Mouse (Mus musculus) CH12.LX (cell line): ENCODE results near the gene Lrmda. TPM values are rescaled to one million over a fixed set of nuclear protein-coding genes. Genes with fewer than 3 reads are reported as not detected.

Experiments used
- DNase-seq: peaks from one replicate; pipeline ENCODE4 v3.0.0-alpha.2; 2013; ENCODE audit errors: extremely low read depth
- H3K27ac ChIP-seq: 2 replicates; pipeline ENCODE4 v1.5.1; 2012; ENCODE audit warnings: low read depth, mild to moderate bottlenecking, control low read depth, moderate library complexity; ENCODE audit not compliant: insufficient read depth
- H3K27me3 ChIP-seq: replicated peaks from 2 replicates; pipeline ENCODE3; 2012; ENCODE audit warnings: inconsistent platforms
- H3K36me3 ChIP-seq, 2 experiments: replicated peaks in 1 of 2; 2 replicates each; pipeline versions ENCODE3 to v1.6.1; 2012; ENCODE audit warnings: inconsistent platforms in 1 of 2, low read length in 1 of 2, mild to moderate bottlenecking in 1 of 2, mixed read lengths in 1 of 2, moderate library complexity in 1 of 2; ENCODE audit not compliant: control insufficient read depth in 1 of 2, insufficient read depth in 1 of 2
- H3K4me1 ChIP-seq, 2 experiments: 2 replicates each; pipeline ENCODE4 v1.6.1; 2012; ENCODE audit warnings: inconsistent platforms in 1 of 2, moderate library complexity in 1 of 2; ENCODE audit not compliant: insufficient read depth in 2 of 2, control insufficient read depth in 1 of 2
- H3K4me2 ChIP-seq: 2 replicates; pipeline ENCODE4 v1.6.1; 2012; ENCODE audit warnings: low read depth, mild to moderate bottlenecking, control low read depth; ENCODE audit not compliant: poor library complexity, insufficient read depth, severe bottlenecking
- H3K4me3 ChIP-seq, 3 experiments: fragments of 150-350 bp in 1 of 3; sonication (generic) in 1 of 3; replicated peaks in 1 of 3; 2 replicates each; pipeline versions ENCODE3 to v1.5.1; 2011 to 2012; ENCODE audit warnings: low read depth in 2 of 3, low read length in 2 of 3, mild to moderate bottlenecking in 2 of 3, moderate library complexity in 2 of 3, control low read depth in 1 of 3, improper control_type of control experiment in 1 of 3, inconsistent platforms in 1 of 3, mixed read lengths in 1 of 3; ENCODE audit not compliant: poor library complexity in 1 of 3
- H3K79me2 ChIP-seq: replicated peaks from 2 replicates; pipeline ENCODE4 v1.6.1; 2012; ENCODE audit warnings: mild to moderate bottlenecking, moderate library complexity; ENCODE audit not compliant: control insufficient read depth, poor library complexity, insufficient read depth, severe bottlenecking; ENCODE audit errors: extremely low read depth
- H3K9ac ChIP-seq: 2 replicates; pipeline ENCODE4 v1.6.1; 2012; ENCODE audit warnings: low read depth, mild to moderate bottlenecking, control low read depth, moderate library complexity; ENCODE audit not compliant: insufficient read depth
- H3K9me3 ChIP-seq: replicated peaks from 2 replicates; pipeline ENCODE3; 2012; ENCODE audit warnings: low read length, inconsistent platforms, mixed read lengths
- BHLHE40 ChIP-seq: IDR thresholded peaks from 2 replicates; pipeline ENCODE4 v1.6.1; 2011; ENCODE audit warnings: mild to moderate bottlenecking, low read depth, low read length, improper control_type of control experiment
- CHD2 ChIP-seq: IDR thresholded peaks from 2 replicates; pipeline ENCODE4 v1.6.1; 2011; ENCODE audit warnings: low read length, improper control_type of control experiment
- CTCF ChIP-seq, 2 experiments: IDR thresholded peaks in 1 of 2; conservative IDR thresholded peaks in 1 of 2; 2 replicates each; pipeline ENCODE4 v1.5.1; 2011 to 2012; ENCODE audit warnings: low read depth in 2 of 2, low read length in 2 of 2, improper control_type of control experiment in 1 of 2, inconsistent platforms in 1 of 2, mild to moderate bottlenecking in 1 of 2, moderate library complexity in 1 of 2
- E2F4 ChIP-seq: IDR thresholded peaks from 2 replicates; pipeline ENCODE4 v1.6.1; 2011; ENCODE audit warnings: low read depth, low read length, improper control_type of control experiment; ENCODE audit not compliant: insufficient replicate concordance
- ELF1 ChIP-seq: IDR thresholded peaks from 2 replicates; pipeline ENCODE4 v1.6.1; 2014; ENCODE audit warnings: low read depth, mild to moderate bottlenecking, inconsistent platforms, low read length, improper control_type of control experiment
- EP300 ChIP-seq: IDR thresholded peaks from 2 replicates; pipeline ENCODE4 v1.6.1; 2011; ENCODE audit warnings: low read length, improper control_type of control experiment
- GABPA ChIP-seq: IDR thresholded peaks from 2 replicates; pipeline ENCODE4 v1.6.1; 2012; ENCODE audit warnings: low read depth, low read length, improper control_type of control experiment, inconsistent platforms; ENCODE audit not compliant: insufficient replicate concordance
- HCFC1 ChIP-seq: IDR thresholded peaks from 2 replicates; pipeline ENCODE4 v1.6.1; 2012; ENCODE audit warnings: low read depth, mild to moderate bottlenecking, inconsistent platforms, low read length, improper control_type of control experiment
- IRF4 ChIP-seq: IDR thresholded peaks from 2 replicates; pipeline ENCODE4 v1.6.1; 2014; ENCODE audit warnings: low read depth, mild to moderate bottlenecking, inconsistent platforms, low read length, improper control_type of control experiment
- JUND ChIP-seq: conservative IDR thresholded peaks from 2 replicates; pipeline ENCODE4 v1.6.1; 2011; ENCODE audit warnings: low read depth, low read length, improper control_type of control experiment
- KAT2A ChIP-seq: IDR thresholded peaks from 2 replicates; pipeline ENCODE4 v1.6.1; 2012; ENCODE audit warnings: low read length, improper control_type of control experiment, inconsistent platforms; ENCODE audit not compliant: insufficient replicate concordance
- MAX ChIP-seq: IDR thresholded peaks from 2 replicates; pipeline ENCODE4 v1.6.1; 2011; ENCODE audit warnings: low read length, improper control_type of control experiment
- MEF2A ChIP-seq: IDR thresholded peaks from 2 replicates; pipeline ENCODE4 v1.6.1; 2014; ENCODE audit warnings: low read depth, mild to moderate bottlenecking, inconsistent platforms, low read length, improper control_type of control experiment, borderline replicate concordance
- MXI1 ChIP-seq: IDR thresholded peaks from 2 replicates; pipeline ENCODE4 v1.6.1; 2011; ENCODE audit warnings: mild to moderate bottlenecking, low read depth, low read length, improper control_type of control experiment
- MYC ChIP-seq: IDR thresholded peaks from 2 replicates; pipeline ENCODE4 v1.6.1; 2011; ENCODE audit warnings: low read depth, mild to moderate bottlenecking, improper control_type of control experiment, low read length
- NRF1 ChIP-seq: IDR thresholded peaks from 2 replicates; pipeline ENCODE4 v1.6.1; 2014; ENCODE audit warnings: low read depth, mild to moderate bottlenecking, inconsistent platforms, low read length, improper control_type of control experiment, moderate library complexity
- PAX5 ChIP-seq: IDR thresholded peaks from 2 replicates; pipeline ENCODE4 v1.6.1; 2012; ENCODE audit warnings: low read length, inconsistent platforms, mixed read lengths
- POLR2A ChIP-seq: IDR thresholded peaks from 2 replicates; pipeline ENCODE4 v1.6.1; 2011; ENCODE audit warnings: low read depth, mild to moderate bottlenecking, improper control_type of control experiment, low read length
- POLR2AphosphoS2 ChIP-seq: IDR thresholded peaks from 2 replicates; pipeline ENCODE4 v1.6.1; 2011; ENCODE audit warnings: low read depth, low read length, improper control_type of control experiment
- RAD21 ChIP-seq: IDR thresholded peaks from 2 replicates; pipeline ENCODE4 v1.6.1; 2011; ENCODE audit warnings: low read depth, mild to moderate bottlenecking, low read length, improper control_type of control experiment, moderate library complexity
- RCOR1 ChIP-seq: conservative IDR thresholded peaks from 2 replicates; pipeline ENCODE4 v1.6.1; 2012; ENCODE audit warnings: low read depth, mild to moderate bottlenecking, inconsistent platforms, low read length, improper control_type of control experiment
- SIN3A ChIP-seq: IDR thresholded peaks from 2 replicates; pipeline ENCODE4 v1.6.1; 2012; ENCODE audit warnings: low read length, improper control_type of control experiment, inconsistent platforms
- SMC3 ChIP-seq: IDR thresholded peaks from 2 replicates; pipeline ENCODE4 v1.6.1; 2011; ENCODE audit warnings: low read depth, low read length, improper control_type of control experiment
- TBP ChIP-seq: conservative IDR thresholded peaks from 2 replicates; pipeline ENCODE4 v1.6.1; 2011; ENCODE audit warnings: low read depth, low read length, improper control_type of control experiment
- TCF12 ChIP-seq: IDR thresholded peaks from 2 replicates; pipeline ENCODE4 v1.6.1; 2014; ENCODE audit warnings: low read depth, mild to moderate bottlenecking, inconsistent platforms, low read length, improper control_type of control experiment
- USF2 ChIP-seq: conservative IDR thresholded peaks from 2 replicates; pipeline ENCODE4 v1.6.1; 2011; ENCODE audit warnings: low read depth, low read length, improper control_type of control experiment
- ZC3H11A ChIP-seq: IDR thresholded peaks from 2 replicates; pipeline ENCODE4 v1.6.1; 2012; ENCODE audit warnings: low read depth, mild to moderate bottlenecking, inconsistent platforms, low read length, improper control_type of control experiment
- ZKSCAN1 ChIP-seq: IDR thresholded peaks from 2 replicates; pipeline ENCODE4 v1.6.1; 2012; ENCODE audit warnings: low read depth, inconsistent platforms, low read length, improper control_type of control experiment, borderline replicate concordance
- ZMIZ1 ChIP-seq: IDR thresholded peaks from 2 replicates; pipeline ENCODE4 v1.6.1; 2012; ENCODE audit warnings: low read depth, mild to moderate bottlenecking, inconsistent platforms, low read length, improper control_type of control experiment
- ZNF384 ChIP-seq: IDR thresholded peaks from 2 replicates; pipeline ENCODE4 v1.6.1; 2012; ENCODE audit warnings: low read depth, low read length, improper control_type of control experiment, inconsistent platforms
- dilution Hi-C: fragments of 300-500 bp; cut with MboI; formaldehyde crosslinking; loops from 2 replicates; pipeline ENCODE4 v1.14.3; 2020; ENCODE audit warnings: low sequenced_read_pairs; ENCODE audit not compliant: extremely low pct_unique_long_range_greater_than_20kb, extremely low pct_ligation_motif_present
- in situ Hi-C: fragments of 300-500 bp; cut with MboI; formaldehyde crosslinking; loops from 3 replicates; pipeline ENCODE4 v1.14.3; 2019; ENCODE audit warnings: low sequenced_read_pairs, low pct_ligation_motif_present, low pct_unique_long_range_greater_than_20kb, mixed read lengths
- polyA plus RNA-seq: library from polyadenylated mRNA; unstranded; fragments of >175 nt; gene quantifications from 2 replicates; pipeline ENCODE4 v1.2.1, GENCODE M21; 2012; ENCODE audit warnings: low read depth; ENCODE audit not compliant: insufficient read length
- total RNA-seq, 2 experiments: library from RNA; depleted of rRNA; stranded (reverse); fragments of 300-350 nt in 1 of 2; fragments of >200 nt in 1 of 2; gene quantifications; 2 replicates each; pipeline ENCODE4 v1.2.3; 2012 to 2014

The Lrmda gene
- total and polyA plus RNA-seq, 3 experiments = 0.89 to 3.7 (median 1.9) TPM

- H3K36me3 ChIP-seq = no peaks in the 10 kb centered on the region
- no peaks in the 10 kb centered on the region for H3K79me2 ChIP-seq
- H3K4me2 ChIP-seq = peak overlapping the region; percentile 33; the same call in 1 of the 2 replicates
- peaks cover 14 to 56% of the 10 kb centered on the region in 2 experiments for H3K4me1 ChIP-seq
- TF ChIP-seq MAX (no peak), NRF1 (no peak), RCOR1 (no peak), MXI1 (no peak), HCFC1 (no peak), ZNF384 (peak; percentile 24), IRF4 (peak; percentile 29; the same call in 1 of the 2 replicates), POLR2A (no peak), MEF2A (no peak), KAT2A (no peak), EP300 (0 out of 2 replicates have a peak, but pooled peaks have one; percentile 49), POLR2AphosphoS2 (no peak), ZMIZ1 (no peak), JUND (no peak), E2F4 (no peak), PAX5 (no peak), BHLHE40 (peak; percentile 65), GABPA (no peak), ZKSCAN1 (no peak), SMC3 (no peak)
- dilution Hi-C loops (no loop called here), in situ Hi-C loops (no loop called here)
- peak; percentile 59 for DNase-seq
- no peak overlapping the region for H3K27ac ChIP-seq
- H3K9me3 ChIP-seq = no peaks in the 10 kb centered on the region
- no peak overlapping the region for H3K9ac ChIP-seq
- no peak overlapping the region for H3K4me3 ChIP-seq
- no peaks in the 10 kb centered on the region for H3K27me3 ChIP-seq
These were observed 287.2 kb downstream of the Lrmda start for GRCm38 (mm10) chr14:22306759-22307158.

- peak; percentile 59 for DNase-seq
- H3K4me1 ChIP-seq = peaks cover 14 to 56% of the 10 kb centered on the region in 2 experiments
- dilution Hi-C loops = no loop called here
- H3K9me3 ChIP-seq = no peaks in the 10 kb centered on the region
- no peak overlapping the region for H3K9ac ChIP-seq
- H3K4me3 ChIP-seq = no peak overlapping the region
- no peak overlapping the region for H3K27ac ChIP-seq
- H3K79me2 ChIP-seq = no peaks in the 10 kb centered on the region
- H3K4me2 ChIP-seq = peak overlapping the region; percentile 33
- in situ Hi-C loops = no loop called here
- no peaks in the 10 kb centered on the region for H3K27me3 ChIP-seq
- H3K36me3 ChIP-seq = no peaks in the 10 kb centered on the region
- TF ChIP-seq CHD2 (0 out of 2 replicates have a peak, but pooled peaks have one; percentile 17), PAX5 (no peak), TBP (no peak), KAT2A (no peak), SMC3 (no peak), NRF1 (no peak), USF2 (no peak), ZKSCAN1 (no peak; the same call in 1 of the 2 replicates), MXI1 (no peak; the same call in 1 of the 2 replicates), TCF12 (peak; percentile 51; the same call in 1 of the 2 replicates), MEF2A (0 out of 2 replicates have a peak, but pooled peaks have one; percentile 46), MAX (no peak), ZC3H11A (no peak), GABPA (no peak), E2F4 (no peak), CTCF (conservative IDR thresholded peaks at IDR 0.05 in 1 of 2, IDR thresholded peaks at IDR 0.05 in 1 of 2; ENCODE audit: low read depth in 2 of 2, low read length in 2 of 2) (no peak), ELF1 (no peak), BHLHE40 (peak; percentile 63; the same call in 1 of the 2 replicates), EP300 (peak; percentile 95), MYC (0 out of 2 replicates have a peak, but pooled peaks have one; percentile 52), IRF4 (peak; percentile 96), POLR2AphosphoS2 (no peak), SIN3A (peak; percentile 71; the same call in 1 of the 2 replicates), JUND (peak; percentile 75), RAD21 (no peak)
These were observed 288.5 kb downstream of the Lrmda start for GRCm38 (mm10) chr14:22308059-22308458.
